Mouse (Mus musculus) embryonic fibroblast, embryonic 13.5 days (primary cell): ENCODE data around the gene Tnfrsf9.

Source experiments
- CTCF ChIP-seq: IDR thresholded peaks from 2 replicates; pipeline ENCODE4 v1.5.1; 2011; ENCODE audit warnings: mild to moderate bottlenecking, control low read depth, low read length, moderate library complexity, borderline replicate concordance; ENCODE audit not compliant: insufficient read depth
- POLR2A ChIP-seq: IDR thresholded peaks from 2 replicates; pipeline ENCODE4 v1.6.1; 2011; ENCODE audit warnings: low read depth, mild to moderate bottlenecking, control low read depth, low read length, moderate library complexity

DNA sequence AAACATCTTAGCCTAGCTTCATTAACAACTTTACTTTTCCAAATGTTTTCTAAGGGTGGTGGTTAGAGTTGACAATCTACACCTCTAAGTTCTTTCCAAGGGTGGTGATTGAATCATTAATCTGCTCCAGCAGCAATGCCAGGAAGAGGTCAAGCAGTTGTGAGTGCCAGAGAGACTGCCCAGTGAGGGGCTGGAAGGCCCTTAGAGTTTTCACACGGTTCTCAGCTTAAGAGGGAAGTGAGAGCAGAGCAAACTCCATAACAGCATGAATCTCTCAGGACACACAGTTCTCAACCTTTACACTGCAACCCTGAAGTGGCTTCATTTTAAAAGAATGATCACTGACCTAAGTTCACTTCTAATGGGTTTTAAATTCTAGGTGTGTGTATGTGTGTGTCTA is 60.8 kb downstream of the Tnfrsf9 start:
- TF ChIP-seq POLR2A (no peak), CTCF (no peak)
